Mouse (Mus musculus) heart, embryonic 14.5 days (tissue): Measurements from ENCODE around the gene Wdfy4. TPM values are rescaled to one million over a fixed set of nuclear protein-coding genes. Genes with fewer than 3 reads are reported as not detected.

Experiments
- ATAC-seq: fragments of 200-750 bp; cut with Nextera tagmentation; 2 replicates; pipeline ENCODE4 v1.8.0; 2017; ENCODE audit warnings: low read depth, moderate TSS enrichment; ENCODE audit not compliant: insufficient number of reproducible peaks, insufficient read depth, low FRiP score
- H3K27ac ChIP-seq, 2 experiments: fragments of 200-500 bp in 1 of 2; fragments of 300-500 bp in 1 of 2; sonication (generic) in 1 of 2; replicated peaks in 1 of 2; 2 replicates each; pipeline ENCODE4 v1.5.1; 2012 to 2014; ENCODE audit warnings: low read depth in 2 of 2, low read length in 2 of 2, control low read depth in 1 of 2, mild to moderate bottlenecking in 1 of 2, mixed read lengths in 1 of 2; ENCODE audit not compliant: control insufficient read depth in 1 of 2, insufficient read depth in 1 of 2
- H3K27me3 ChIP-seq: fragments of 300-500 bp; sonication (generic); 2 replicates; pipeline ENCODE4 v1.6.1; 2014; ENCODE audit warnings: mild to moderate bottlenecking, low read length, control low read depth; ENCODE audit not compliant: control insufficient read depth, insufficient read depth
- H3K36me3 ChIP-seq: fragments of 300-500 bp; sonication (generic); 2 replicates; pipeline ENCODE4 v1.6.1; 2014; ENCODE audit warnings: mild to moderate bottlenecking, control low read depth, low read length, mixed read lengths; ENCODE audit not compliant: control insufficient read depth, insufficient read depth
- H3K4me1 ChIP-seq, 2 experiments: fragments of 200-500 bp in 1 of 2; fragments of 300-500 bp in 1 of 2; sonication (generic) in 1 of 2; 2 replicates each; pipeline ENCODE4 v1.6.1; 2012 to 2014; ENCODE audit warnings: low read length in 2 of 2, control low read depth in 1 of 2, mixed read lengths in 1 of 2; ENCODE audit not compliant: control insufficient read depth in 2 of 2, insufficient read depth in 2 of 2
- H3K4me2 ChIP-seq: fragments of 300-500 bp; sonication (generic); 2 replicates; pipeline ENCODE4 v1.6.1; 2014; ENCODE audit warnings: mild to moderate bottlenecking, low read length
- H3K4me3 ChIP-seq, 2 experiments: fragments of 200-500 bp in 1 of 2; fragments of 300-500 bp in 1 of 2; sonication (generic) in 1 of 2; 2 replicates each; pipeline ENCODE4 v1.5.1; 2012 to 2014; ENCODE audit warnings: low read length in 2 of 2, mild to moderate bottlenecking in 2 of 2, control low read depth in 1 of 2, low read depth in 1 of 2, moderate library complexity in 1 of 2; ENCODE audit not compliant: control insufficient read depth in 1 of 2, insufficient read depth in 1 of 2
- H3K9ac ChIP-seq: fragments of 300-500 bp; sonication (generic); 2 replicates; pipeline ENCODE4 v1.6.1; 2014; ENCODE audit warnings: mild to moderate bottlenecking, low read length
- H3K9me3 ChIP-seq: fragments of 300-500 bp; sonication (generic); 2 replicates; pipeline ENCODE4 v1.6.1; 2016; ENCODE audit warnings: low read length, control low read depth; ENCODE audit not compliant: control insufficient read depth
- WGBS: fragments of 180-500 bp; shearing (Covaris S2); extraction: QIAGEN DNeasy Blood & Tissue Kit; methylation state at CpG from one replicate; pipeline ENCODE4 v1.1.7; 2014; 5-methylcytosine and 5-hydroxymethylcytosine counted together
- polyA plus RNA-seq: library from polyadenylated mRNA; unstranded; fragments of >200 nt; fragmentation: Nextera tagmentation; extraction: Ambion mirVana; gene quantifications from 2 replicates; pipeline ENCODE4 v1.2.1, GENCODE M21; 2014

The Wdfy4 gene
- polyA plus RNA-seq, 1 experiment from 2014 or later = 0.31 TPM

- no peak for ATAC-seq
- WGBS = 23% methylated on average over 4 of the region's 4 CpGs
- H3K4me1 ChIP-seq = peaks cover 3 to 7% of the 10 kb centered on the region in 2 experiments; a peak in 3 of 4 replicates
- H3K9ac ChIP-seq = no peak overlapping the region
- H3K36me3 ChIP-seq = no peaks in the 10 kb centered on the region
- H3K9me3 ChIP-seq = no peaks in the 10 kb centered on the region
- H3K4me2 ChIP-seq = no peak overlapping the region
- H3K4me3 ChIP-seq = no peak overlapping the region
- H3K27ac ChIP-seq = no peak overlapping the region
- peaks cover 17% of the 10 kb centered on the region; the same call in 1 of the 2 replicates for H3K27me3 ChIP-seq
Observed at GRCm38 (mm10) chr14:33214767-33215128, 29.4 kb upstream of the Wdfy4 start.

- WGBS = 12% methylated on average over 28 of the region's 28 CpGs
- Histone ChIP-seq H3K36me3 (no peaks in the 10 kb centered on the region), H3K4me2 (peak within 1 kb of the TSS; percentile 35), H3K27ac (no peak within 1 kb of the TSS), H3K4me1 (peaks cover 3 to 7% of the 10 kb centered on the region in 2 experiments; a peak in 3 of 4 replicates), H3K4me3 (no peak within 1 kb of the TSS), H3K9ac (no peak within 1 kb of the TSS), H3K27me3 (peaks cover 17% of the 10 kb centered on the region; the same call in 1 of the 2 replicates), H3K9me3 (no peaks in the 10 kb centered on the region)
- peak; percentile 66 for ATAC-seq
Observed at GRCm38 (mm10) chr14:33213823-33214766, 28.8 kb upstream of the Wdfy4 start, which contains the start of gene Arhgap22. Arhgap22 (plus strand) TSS chr14:33214026.

- WGBS = 84% methylated on average over 12 of the region's 12 CpGs
- Histone ChIP-seq H3K9ac (no peak overlapping the region), H3K36me3 (no peaks in the 10 kb centered on the region), H3K4me3 (no peak overlapping the region), H3K4me1 (peaks cover 3 to 7% of the 10 kb centered on the region in 2 experiments; a peak in 3 of 4 replicates), H3K27ac (no peak overlapping the region), H3K9me3 (no peaks in the 10 kb centered on the region), H3K4me2 (no peak overlapping the region), H3K27me3 (peaks cover 17% of the 10 kb centered on the region; the same call in 1 of the 2 replicates)
- no peak for ATAC-seq
Observed at GRCm38 (mm10) chr14:33212958-33213309, 27.6 kb upstream of the Wdfy4 start.

GRCm38 (mm10) chr14:33212271-33212957 lies 27.1 kb upstream of the Wdfy4 start:
- H3K4me3 ChIP-seq = no peak overlapping the region
- no peaks in the 10 kb centered on the region for H3K36me3 ChIP-seq
- no peak overlapping the region for H3K9ac ChIP-seq
- no peak for ATAC-seq
- H3K9me3 ChIP-seq = no peaks in the 10 kb centered on the region
- 55% methylated on average over 5 of the region's 5 CpGs for WGBS
- H3K27ac ChIP-seq = no peak overlapping the region
- no peak overlapping the region for H3K4me2 ChIP-seq
- peaks cover 3 to 7% of the 10 kb centered on the region in 2 experiments; a peak in 3 of 4 replicates for H3K4me1 ChIP-seq
- H3K27me3 ChIP-seq = peaks cover 17% of the 10 kb centered on the region; the same call in 1 of the 2 replicates

GRCm38 (mm10) chr14:33210806-33211205 lies 25.5 kb upstream of the Wdfy4 start:
- Histone ChIP-seq H3K36me3 (no peaks in the 10 kb centered on the region), H3K9me3 (no peaks in the 10 kb centered on the region), H3K4me2 (no peak overlapping the region), H3K4me3 (no peak overlapping the region), H3K9ac (no peak overlapping the region), H3K4me1 (peaks cover 3 to 7% of the 10 kb centered on the region in 2 experiments; a peak in 3 of 4 replicates), H3K27me3 (0 out of 2 replicates have a peak, but pooled peaks cover 13% of the 10 kb centered on the region), H3K27ac (no peak overlapping the region)
- WGBS = 71% methylated on average over 8 of the region's 8 CpGs
- no peak for ATAC-seq

- no peak overlapping the region for H3K9ac ChIP-seq
- H3K4me1 ChIP-seq = no peaks in the 10 kb centered on the region
- no peaks in the 10 kb centered on the region for H3K36me3 ChIP-seq
- H3K4me2 ChIP-seq = no peak overlapping the region
- no peak overlapping the region for H3K27ac ChIP-seq
- 25% methylated on average over 5 of the region's 5 CpGs for WGBS
- no peaks in the 10 kb centered on the region for H3K27me3 ChIP-seq
- ATAC-seq = no peak
- H3K9me3 ChIP-seq = no peaks in the 10 kb centered on the region
- no peak overlapping the region for H3K4me3 ChIP-seq
Observed at GRCm38 (mm10) chr14:33208331-33208730, 23.0 kb upstream of the Wdfy4 start.

- H3K27ac ChIP-seq = no peak overlapping the region
- H3K4me3 ChIP-seq = no peak overlapping the region
- no peak for ATAC-seq
- no peak overlapping the region for H3K4me2 ChIP-seq
- WGBS = 13% methylated on average over 2 of the region's 2 CpGs
- no peaks in the 10 kb centered on the region for H3K4me1 ChIP-seq
- no peak overlapping the region for H3K9ac ChIP-seq
- H3K27me3 ChIP-seq = no peaks in the 10 kb centered on the region
- H3K9me3 ChIP-seq = no peaks in the 10 kb centered on the region
- H3K36me3 ChIP-seq = no peaks in the 10 kb centered on the region
Observed at GRCm38 (mm10) chr14:33207011-33207410, 21.7 kb upstream of the Wdfy4 start.
